Mouse (Mus musculus) cortical plate, adult 2 months (tissue): Measurements from ENCODE around the gene Klhl5.

ENCODE experiments used
- CTCF ChIP-seq: fragments of 200-500 bp; IDR thresholded peaks from 2 replicates; pipeline ENCODE4 v1.5.1; 2011; ENCODE audit warnings: mild to moderate bottlenecking, control low read depth, low read length; ENCODE audit not compliant: insufficient read depth; ENCODE audit errors: extremely low read depth
- POLR2A ChIP-seq: fragments of 200-500 bp; IDR thresholded peaks from 2 replicates; pipeline ENCODE4 v1.6.1; 2011; ENCODE audit warnings: mild to moderate bottlenecking, low read length, control low read depth; ENCODE audit not compliant: insufficient read depth; ENCODE audit errors: extremely low read depth

DNA sequence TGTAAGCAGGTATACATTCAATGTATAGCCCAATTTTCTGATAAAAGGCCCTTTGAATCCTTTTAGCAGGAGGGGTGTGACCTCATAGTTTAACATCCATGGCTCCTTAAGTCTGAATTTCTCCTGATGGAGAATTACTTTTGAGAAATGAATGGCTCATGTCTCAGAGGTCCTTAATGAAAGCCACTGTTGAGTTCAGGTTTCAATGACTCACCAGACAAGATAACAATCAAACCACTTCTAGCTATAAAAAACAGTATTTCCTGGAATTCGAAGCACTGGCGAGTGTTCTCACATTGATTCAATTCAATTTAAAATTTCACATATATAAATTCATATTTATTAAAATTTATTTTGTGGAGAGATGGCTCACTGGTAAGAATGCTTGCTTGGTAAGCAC, 21.1 kb downstream of the Klhl5 start:
- TF ChIP-seq CTCF (no peak), POLR2A (no peak)
